Comparison of ENCODE assay signal across 9 mouse cellular contexts in the genomic region with DNA sequence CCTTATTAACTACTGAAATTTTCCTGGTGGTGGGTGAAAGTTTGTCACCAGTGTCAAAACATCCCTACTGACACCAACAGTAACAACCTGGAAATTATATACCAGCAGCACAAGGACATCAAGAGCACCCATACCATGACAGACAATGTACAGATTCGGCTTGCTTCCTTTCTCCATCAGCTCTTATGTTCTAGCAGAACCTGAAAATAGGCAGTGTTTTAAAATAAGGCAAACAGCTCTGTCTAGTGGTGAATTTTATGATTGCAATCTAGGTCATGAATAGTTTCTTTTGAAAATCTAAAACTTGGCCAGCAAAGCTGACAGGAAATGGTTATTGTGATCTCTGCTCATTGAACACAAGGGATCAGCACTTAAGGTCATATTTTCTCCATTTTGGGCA.
DNase-seq lines count a peak whose midpoint lies in the region; ATAC-seq and TF ChIP-seq lines count a peak whose summit lies in the region.
"Had no signal": no experiment of that assay in that cellular context is flagged by ENCODE, and none has a peak within 500 bp of the region (broad histone marks: within the 10 kb centered on the region; RNA-seq: fewer than 3 reads in every experiment).

No protein-coding gene starts in this region.

- H3K9ac ChIP-seq in limb, embryonic 14.5 days (ENCODE audit: low read depth, low read length, severe bottlenecking) = no peak overlapping the region

- no peaks in the 10 kb centered on the region for H3K27me3 ChIP-seq in limb, embryonic 14.5 days (ENCODE audit: control insufficient read depth, insufficient read depth, low read length)

- no peak overlapping the region for H3K4me3 ChIP-seq in limb, embryonic 14.5 days (replicated peaks; ENCODE audit: low read length)

- no peaks in the 10 kb centered on the region for H3K9me3 ChIP-seq in limb, embryonic 14.5 days (ENCODE audit: control insufficient read depth, low read length)

- no peaks in the 10 kb centered on the region for H3K36me3 ChIP-seq in limb, embryonic 14.5 days (ENCODE audit: control insufficient read depth, insufficient read depth, low read length)

- no peak overlapping the region for H3K27ac ChIP-seq in limb, embryonic 14.5 days (replicated peaks; ENCODE audit: low read depth, low read length)

- peak; percentile 4 to 39 for DNase-seq in cerebellum, postnatal 14 days
- DNase-seq in cerebellum, adult 18-20 months = no peak
- peak; percentile 13 for DNase-seq in left cerebral cortex, adult 11 months (ENCODE audit: low spot score)
- no peak for DNase-seq in left cerebral cortex, adult 18-20 months (ENCODE audit: low spot score in 2 of 2)
- peak; percentile 12 for DNase-seq in ZHBTc4 (ENCODE audit: low read depth, low spot score)
- DNase-seq in limb, embryonic 14.5 days (ENCODE audit: low spot score) = peak; percentile 80
- DNase-seq in right cerebral cortex, postnatal 4 days = no peak
- no peak for DNase-seq in cerebellum, adult 11 months
- DNase-seq: B cell, adult 2 months had no signal

- whole genome bisulfite sequencing in limb, embryonic 14.5 days = 44% methylated on average over 1 of the region's 1 CpGs

- TF ChIP-seq POLR2A in limb, embryonic 14.5 days (IDR thresholded peaks at IDR 0.05; ENCODE audit: borderline replicate concordance, extremely low read depth, insufficient read depth, insufficient read length) = no peak

- H3K4me1 ChIP-seq in limb, embryonic 14.5 days (ENCODE audit: control insufficient read depth, insufficient read depth, low read length) = no peaks in the 10 kb centered on the region

- peak; percentile 63; the same call in 1 of the 2 replicates for ATAC-seq in limb, embryonic 14.5 days (ENCODE audit: low FRiP score, low read depth)

- no peak overlapping the region for H3K4me2 ChIP-seq in limb, embryonic 14.5 days (replicated peaks; ENCODE audit: low read depth, low read length, severe bottlenecking)

Comparison
In these comparisons a context has a peak if more than half of its experiments do, and no peak if none do; other contexts are left out.
1. DNase-seq: peak in cerebellum, postnatal 14 days (2 of 2), left cerebral cortex, adult 11 months (single experiment), ZHBTc4 (single experiment) and limb, embryonic 14.5 days (single experiment); none in cerebellum, adult 18-20 months (0 of 2), left cerebral cortex, adult 18-20 months (0 of 2), right cerebral cortex, postnatal 4 days (single experiment) and cerebellum, adult 11 months (single experiment).